Mouse (Mus musculus) embryonic fibroblast, embryonic 13.5 days (primary cell): ENCODE measurements at regions not wholly inside any gene's neighbourhood (a gene's known extent, or its start where the extent isn't known, plus 50 kb on each side); places are given as distances from the start of the nearest gene placed in this dataset.
A peak's percentile ranks its signal among the peaks of the same experiment; 100 is the strongest.

Experiments used
- H3K27ac ChIP-seq: 2 replicates; pipeline ENCODE4 v1.5.1; 2012; ENCODE audit warnings: low read length, control low read depth, inconsistent platforms; ENCODE audit not compliant: insufficient read depth
- H3K4me1 ChIP-seq: 2 replicates; pipeline ENCODE4 v1.6.1; 2011; ENCODE audit warnings: low read length; ENCODE audit not compliant: control insufficient read depth, insufficient read depth
- H3K4me3 ChIP-seq: 2 replicates; pipeline ENCODE4 v1.5.1; 2011; ENCODE audit warnings: mild to moderate bottlenecking, control low read depth, low read length; ENCODE audit not compliant: insufficient read depth
- CTCF ChIP-seq: IDR thresholded peaks from 2 replicates; pipeline ENCODE4 v1.5.1; 2011; ENCODE audit warnings: mild to moderate bottlenecking, control low read depth, low read length, moderate library complexity, borderline replicate concordance; ENCODE audit not compliant: insufficient read depth
- POLR2A ChIP-seq: IDR thresholded peaks from 2 replicates; pipeline ENCODE4 v1.6.1; 2011; ENCODE audit warnings: low read depth, mild to moderate bottlenecking, control low read depth, low read length, moderate library complexity

DNA sequence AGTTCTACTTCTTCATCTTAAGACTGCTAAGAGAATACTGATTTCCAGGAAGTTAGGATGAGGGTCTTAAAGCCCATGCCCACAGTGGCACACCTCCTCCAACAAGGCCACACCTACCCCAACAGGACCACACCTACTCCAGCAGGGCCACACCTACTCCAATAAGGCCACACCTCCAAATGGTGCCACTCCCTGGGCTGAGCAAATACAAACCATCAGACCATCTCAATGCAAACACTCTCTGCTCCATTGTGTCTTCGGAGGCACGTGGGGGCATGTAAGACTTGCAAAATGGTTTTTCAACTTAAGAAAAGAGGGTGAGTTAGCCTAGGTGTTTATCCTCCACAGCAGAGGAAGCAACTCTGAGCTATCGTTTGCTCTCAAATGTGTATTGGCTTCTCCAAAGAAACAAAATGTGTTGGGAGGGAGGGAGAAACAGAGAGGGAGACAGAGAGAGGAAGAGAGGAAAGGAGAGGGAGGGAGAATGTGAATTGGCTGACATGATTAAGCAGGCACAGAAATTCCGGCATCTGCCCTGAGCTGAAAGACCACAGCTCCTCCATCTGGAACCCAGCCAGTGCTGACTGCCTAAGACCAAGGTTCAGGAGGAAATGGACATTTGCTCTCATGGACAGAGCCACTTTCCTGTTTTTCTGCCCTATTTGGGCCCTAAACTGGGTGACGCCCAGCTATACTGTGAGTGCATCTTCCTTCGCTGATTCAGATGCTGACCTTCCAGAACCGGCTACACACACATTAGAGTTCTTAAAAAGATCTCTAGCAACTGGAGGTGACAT, 356.2 kb downstream of the Ice1 start:
- TF ChIP-seq POLR2A, result no peak
- TF ChIP-seq CTCF, result no peak
- Histone ChIP-seq H3K4me1 (peaks cover 16% of the 10 kb centered on the region), H3K27ac (no peak overlapping the region), H3K4me3 (no peak overlapping the region)

GRCm38 (mm10) chr13:70282731-70283130, 354.7 kb downstream of the Ice1 start:
- TF ChIP-seq CTCF (no peak), POLR2A (no peak)
- H3K4me1 ChIP-seq, result peaks cover 16% of the 10 kb centered on the region
- H3K4me3 ChIP-seq, result no peak overlapping the region
- H3K27ac ChIP-seq, result no peak overlapping the region

DNA sequence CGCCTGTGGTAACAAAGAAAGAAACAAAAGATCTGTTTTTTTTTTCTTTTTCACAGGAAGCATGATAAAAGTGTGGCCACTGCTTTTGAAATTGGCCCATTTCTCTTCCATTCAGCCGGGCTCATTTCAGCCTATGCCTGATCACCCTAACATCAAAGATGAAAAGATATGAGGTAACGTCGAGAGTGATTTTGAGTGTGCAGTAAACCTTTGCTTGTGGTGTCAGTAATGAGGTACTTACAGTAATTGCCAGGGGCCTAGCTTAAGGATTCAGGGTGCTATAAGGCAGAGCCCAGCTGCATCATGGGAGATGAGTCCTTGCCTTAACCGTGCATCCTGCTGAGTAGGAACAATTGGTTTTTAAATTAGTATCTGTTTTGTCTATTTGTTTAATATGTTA, 354.2 kb downstream of the Ice1 start:
- TF ChIP-seq CTCF, result no peak
- no peak for TF ChIP-seq POLR2A
- no peak overlapping the region for H3K4me3 ChIP-seq
- H3K4me1 ChIP-seq, result peaks cover 16% of the 10 kb centered on the region
- H3K27ac ChIP-seq, result peak overlapping the region; percentile 36

- Histone ChIP-seq H3K4me3 (no peak overlapping the region), H3K4me1 (no peaks in the 10 kb centered on the region), H3K27ac (no peak overlapping the region)
- TF ChIP-seq POLR2A, result no peak
- no peak for TF ChIP-seq CTCF
Measured at GRCm38 (mm10) chr13:70292713-70293112, 344.7 kb downstream of the Ice1 start.

DNA sequence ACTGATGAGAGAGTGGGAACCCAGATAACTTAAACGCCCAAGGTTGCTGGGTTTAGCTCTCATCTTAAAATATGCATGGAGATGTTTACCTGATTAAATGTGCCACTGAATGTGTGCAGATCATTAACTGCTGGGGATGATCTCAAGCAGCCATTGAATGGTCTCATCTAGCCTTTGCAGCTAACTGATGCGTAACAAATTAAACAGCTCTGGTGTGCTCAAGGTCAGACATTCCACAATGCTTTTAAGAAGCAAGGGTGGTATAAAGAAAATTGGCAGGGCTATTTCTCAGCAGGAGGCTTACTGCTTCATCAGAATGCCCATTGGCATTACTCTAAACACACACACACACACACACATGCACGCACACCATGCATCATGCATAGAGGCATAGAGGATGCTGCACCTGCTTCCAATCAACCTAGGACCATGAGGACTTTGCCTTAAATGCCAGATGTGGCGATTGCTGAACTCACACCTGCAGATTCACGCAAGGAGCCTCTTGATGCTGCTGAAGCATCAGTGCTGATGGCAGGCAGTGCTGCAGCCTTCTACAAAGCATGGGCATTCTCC, 333.4 kb downstream of the Ice1 start:
- no peaks in the 10 kb centered on the region for H3K4me1 ChIP-seq
- no peak overlapping the region for H3K4me3 ChIP-seq
- H3K27ac ChIP-seq, result no peak overlapping the region
- TF ChIP-seq POLR2A (no peak), CTCF (no peak)

DNA sequence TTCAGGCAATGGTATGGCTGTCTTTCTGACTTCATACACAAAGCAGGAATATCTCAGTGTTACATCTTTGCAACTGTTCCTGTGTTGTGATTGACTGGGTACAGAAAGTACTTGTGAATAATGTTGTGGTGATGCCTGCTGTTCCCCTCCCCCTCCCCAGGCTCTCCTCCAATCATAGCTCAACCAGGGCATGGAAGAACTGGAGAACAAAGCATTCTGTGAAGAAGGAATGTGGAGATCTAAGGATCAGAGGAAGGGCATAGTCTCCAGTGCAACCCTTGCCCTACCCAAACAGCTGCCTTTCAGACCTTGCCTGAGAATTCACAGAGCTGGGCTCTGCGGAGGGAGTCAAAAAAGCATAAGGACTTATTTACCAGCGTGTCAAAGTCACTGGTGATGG, 326.9 kb downstream of the Ice1 start:
- Histone ChIP-seq H3K27ac (no peak overlapping the region), H3K4me1 (no peaks in the 10 kb centered on the region), H3K4me3 (no peak overlapping the region)
- TF ChIP-seq POLR2A (no peak), CTCF (no peak)

- TF ChIP-seq POLR2A (no peak), CTCF (no peak)
- Histone ChIP-seq H3K4me3 (no peak overlapping the region), H3K4me1 (no peaks in the 10 kb centered on the region), H3K27ac (no peak overlapping the region)
Measured at GRCm38 (mm10) chr13:70311226-70312055, 326.0 kb downstream of the Ice1 start.

- H3K4me1 ChIP-seq, result no peaks in the 10 kb centered on the region
- no peak overlapping the region for H3K27ac ChIP-seq
- TF ChIP-seq CTCF (no peak), POLR2A (no peak)
- no peak overlapping the region for H3K4me3 ChIP-seq
Measured at GRCm38 (mm10) chr13:70313205-70313604, 324.2 kb downstream of the Ice1 start.

DNA sequence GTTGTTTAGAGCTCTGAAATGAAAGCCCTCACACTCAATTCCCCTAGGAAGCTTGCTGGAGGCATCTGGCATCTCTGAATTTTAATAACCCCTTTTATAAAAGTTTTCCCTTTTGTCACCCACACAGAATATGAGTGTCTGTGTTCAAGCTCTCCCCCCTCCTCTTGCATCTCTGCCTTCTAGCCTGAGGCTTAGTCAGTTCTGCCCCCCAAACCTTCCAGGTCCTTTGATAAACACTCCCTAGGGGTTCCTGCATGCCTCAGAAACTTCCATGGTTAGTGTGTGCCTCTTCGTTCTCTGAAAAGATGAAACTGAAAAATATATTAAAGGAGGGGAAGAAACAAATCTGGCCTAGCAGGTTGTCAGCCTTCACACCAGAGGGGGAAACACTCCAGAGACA, 313.9 kb downstream of the Ice1 start:
- no peak for TF ChIP-seq POLR2A
- no peak for TF ChIP-seq CTCF
- Histone ChIP-seq H3K4me1 (no peaks in the 10 kb centered on the region), H3K27ac (no peak overlapping the region), H3K4me3 (no peak overlapping the region)

GRCm38 (mm10) chr13:70336069-70336468, 301.4 kb downstream of the Ice1 start:
- TF ChIP-seq CTCF, result no peak
- no peak for TF ChIP-seq POLR2A
- Histone ChIP-seq H3K4me1 (no peaks in the 10 kb centered on the region), H3K4me3 (no peak overlapping the region), H3K27ac (no peak overlapping the region)
